9 mouse cellular contexts compared by ENCODE assay signal in the genomic region with DNA sequence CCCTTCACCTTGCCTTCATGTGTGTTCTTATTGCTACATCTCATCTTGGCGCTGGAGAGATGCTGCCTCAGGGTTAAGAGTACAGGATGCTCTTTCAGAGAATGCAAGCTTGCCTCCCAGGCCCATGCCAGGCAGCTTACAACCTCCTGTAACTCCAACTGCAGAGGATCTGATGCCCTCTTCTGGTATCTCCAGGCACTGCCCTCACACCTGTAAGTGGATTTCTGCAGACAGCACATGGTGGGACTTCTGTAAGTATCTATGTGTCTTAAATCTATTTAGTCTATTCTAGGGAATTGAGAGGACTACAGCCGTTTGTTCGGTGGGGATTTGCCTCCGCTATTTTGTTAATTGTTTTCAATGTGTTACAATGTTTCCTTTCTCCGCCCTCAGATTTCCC. TPM values are rescaled to one million over a fixed set of nuclear protein-coding genes. Genes with fewer than 3 reads are reported as not detected.
DNase-seq lines count a peak whose midpoint lies in the region; TF ChIP-seq lines count a peak whose summit lies in the region.
"Had no signal": no experiment of that assay in that cellular context is flagged by ENCODE, and none has a peak within 500 bp of the region (broad histone marks: within the 10 kb centered on the region; RNA-seq: fewer than 3 reads in every experiment).

No protein-coding gene starts in this region.

- no peak for TF ChIP-seq POLR2A in heart, adult 2 months (IDR thresholded peaks at IDR 0.05; ENCODE audit: insufficient read depth, low read depth, low read length)

- H3K4me3 ChIP-seq in heart, adult 2 months = no peak overlapping the region

- H3K27me3 ChIP-seq in heart, adult 2 months (ENCODE audit: control insufficient read depth, insufficient read depth, low read length) = no peaks in the 10 kb centered on the region

- H3K36me3 ChIP-seq in heart, adult 2 months (ENCODE audit: control insufficient read depth, insufficient read depth, low read length) = no peaks in the 10 kb centered on the region

- no peak overlapping the region for H3K27ac ChIP-seq in heart, adult 2 months

- DNase-seq in heart, adult 2 months = peak; percentile 20 to 41
- no peak for DNase-seq in heart, adult 11 months
- DNase-seq in CD4-positive, CD25-positive, alpha-beta regulatory T cell, adult 2 months (ENCODE audit: low read depth, low spot score) = peak; percentile 85
- DNase-seq in brain, adult 2 months (ENCODE audit: low read depth, low spot score) = peak; percentile 92
- peak; percentile 8 to 14 for DNase-seq in frontal cortex, postnatal 25 days (ENCODE audit: low spot score in 2 of 2)
- peak; percentile 12 to 16 for DNase-seq in left cerebral cortex, adult 8-10 months (ENCODE audit: low spot score in 2 of 2)
- peak; percentile 66 for DNase-seq in retina, postnatal 1 day
- DNase-seq in thymus, postnatal 14 days = peak; percentile 61

- H3K4me1 ChIP-seq in heart, adult 2 months (ENCODE audit: control insufficient read depth, insufficient read depth, low read length) = no peaks in the 10 kb centered on the region

- 46% methylated on average over 5 of the region's 5 CpGs for WGBS in heart, adult 2 months

- peak; percentile 86 for TF ChIP-seq CTCF in heart, adult 2 months (IDR thresholded peaks at IDR 0.05)

- no peak for TF ChIP-seq EP300 in heart, adult 2 months (IDR thresholded peaks at IDR 0.05; ENCODE audit: insufficient read depth, low read depth, low read length)

- H3K9ac ChIP-seq in heart, adult 2 months (ENCODE audit: low read depth, low read length) = no peak overlapping the region

- intact Hi-C loops in heart, adult 2 months (cut with DNase I) = loop anchor here (1.0 to 5.0 kb wide), 3 partner anchors 44 to 104 kb away; no protein-coding TSS in a partner anchor

- H3K79me2 ChIP-seq in heart, adult 2 months (replicated peaks; ENCODE audit: control insufficient read depth, insufficient read depth, low read length) = no peaks in the 10 kb centered on the region

RNA-seq across cellular contexts. Expression of gene Krt24, which starts 7.8 kb away (rescaled TPM):
- not detected for total RNA-seq in heart, adult 2 months (2021)
- polyA plus RNA-seq in heart, adult 2 months (2012; rRNA removed) = not detected in 2 replicates
- not detected for total RNA-seq in left cerebral cortex, adult 8-10 months (2022)
- polyA plus RNA-seq: neural tube, embryonic 14.5 days had no signal

RNA-seq across cellular contexts. Expression of gene Krt25, which starts 29.9 kb away (rescaled TPM):
- not detected for total RNA-seq in heart, adult 2 months (2021)
- not detected in 2 replicates for polyA plus RNA-seq in heart, adult 2 months (2012; rRNA removed)
- total RNA-seq in left cerebral cortex, adult 8-10 months (2022) = not detected

RNA-seq across cellular contexts. Expression of gene Krt26, which starts 44.9 kb away (rescaled TPM):
- total RNA-seq in heart, adult 2 months (2021) = not detected
- polyA plus RNA-seq in heart, adult 2 months (2012; rRNA removed) = not detected in 2 replicates
- total RNA-seq in left cerebral cortex, adult 8-10 months (2022) = under 1 TPM in 1 of 4 experiments, not detected in 3; 0.14 TPM

RNA-seq across cellular contexts. Expression of gene Krt222, which starts 49.0 kb away (rescaled TPM):
- 10 to 100 TPM; 26.9 to 31.0 TPM for total RNA-seq in heart, adult 2 months (2021)
- 6.8 and 12.7 TPM in 2 replicates for polyA plus RNA-seq in heart, adult 2 months (2012; rRNA removed)
- 10 to 100 TPM; 30.4 to 38.4 (median 34.0) TPM for total RNA-seq in left cerebral cortex, adult 8-10 months (2022)

RNA-seq across cellular contexts. Expression of gene Krt27, which starts 58.1 kb away (rescaled TPM):
- not detected for total RNA-seq in heart, adult 2 months (2021)
- polyA plus RNA-seq in heart, adult 2 months (2012; rRNA removed) = not detected in 2 replicates
- total RNA-seq in left cerebral cortex, adult 8-10 months (2022) = not detected
- polyA plus RNA-seq: neural tube, embryonic 14.5 days had no signal
